Mouse (Mus musculus) liver, embryonic 13.5 days (tissue): ENCODE data around the gene Tmem161a. TPM values are rescaled to one million over a fixed set of nuclear protein-coding genes. Genes with fewer than 3 reads are reported as not detected.
A peak's percentile ranks its signal among the peaks of the same experiment; 100 is the strongest.

Source experiments
- ATAC-seq: fragments of 200-750 bp; cut with Nextera tagmentation; 2 replicates; pipeline ENCODE4 v1.8.0; 2017; ENCODE audit warnings: low read depth, mild to moderate bottlenecking, moderate number of reproducible peaks, moderate library complexity
- DNase-seq: peaks from one replicate; pipeline ENCODE4 v3.0.0; 2022
- H3K27ac ChIP-seq: fragments of 300-500 bp; sonication (generic); 2 replicates; pipeline ENCODE4 v1.5.1; 2015; ENCODE audit warnings: moderate library complexity, mild to moderate bottlenecking, inconsistent platforms
- H3K27me3 ChIP-seq: fragments of 300-500 bp; sonication (generic); 2 replicates; pipeline ENCODE4 v1.6.1; 2015; ENCODE audit warnings: mild to moderate bottlenecking, inconsistent platforms
- H3K36me3 ChIP-seq: fragments of 300-500 bp; sonication (generic); 2 replicates; pipeline ENCODE4 v1.6.1; 2015; ENCODE audit warnings: mild to moderate bottlenecking, inconsistent platforms
- H3K4me1 ChIP-seq: fragments of 300-500 bp; sonication (generic); replicated peaks from 2 replicates; pipeline ENCODE4 v1.6.1; 2015; ENCODE audit warnings: inconsistent platforms
- H3K4me2 ChIP-seq: fragments of 300-500 bp; sonication (generic); 2 replicates; pipeline ENCODE4 v1.6.1; 2015; ENCODE audit warnings: inconsistent platforms, mild to moderate bottlenecking, moderate library complexity
- H3K4me3 ChIP-seq: fragments of 300-500 bp; sonication (generic); replicated peaks from 2 replicates; pipeline ENCODE4 v1.5.1; 2015; ENCODE audit warnings: mild to moderate bottlenecking, inconsistent platforms
- H3K9ac ChIP-seq: fragments of 300-500 bp; sonication (generic); 2 replicates; pipeline ENCODE4 v1.6.1; 2015; ENCODE audit warnings: mild to moderate bottlenecking, inconsistent platforms
- H3K9me3 ChIP-seq: fragments of 300-500 bp; sonication (generic); replicated peaks from 2 replicates; pipeline ENCODE4 v1.6.1; 2016; ENCODE audit warnings: inconsistent platforms
- WGBS: fragments of 180-500 bp; shearing (Covaris S2); methylation state at CpG from one replicate; pipeline ENCODE4 v1.1.7; 2015; ENCODE audit not compliant: insufficient replicate concordance; 5-methylcytosine and 5-hydroxymethylcytosine counted together
- polyA plus RNA-seq: library from polyadenylated mRNA; unstranded; fragments of >200 nt; fragmentation: Nextera tagmentation; extraction: Ambion mirVana; gene quantifications from 2 replicates; pipeline ENCODE4 v1.2.1, GENCODE M21; 2015

The Tmem161a gene
- polyA plus RNA-seq, 1 experiment from 2014 or later: 27.8 TPM

GRCm38 (mm10) chr8:70188707-70189106 is 16.6 kb downstream of the Tmem161a start:
- Histone ChIP-seq H3K36me3 (peaks cover 58% of the 10 kb centered on the region), H3K27ac (no peak overlapping the region), H3K4me1 (peaks cover 12% of the 10 kb centered on the region), H3K4me3 (no peak overlapping the region), H3K4me2 (no peak overlapping the region), H3K9me3 (no peaks in the 10 kb centered on the region), H3K27me3 (no peaks in the 10 kb centered on the region), H3K9ac (no peak overlapping the region)
- WGBS: 52% methylated on average over 7 of the region's 7 CpGs
- ATAC-seq (no peak), DNase-seq (no peak)

DNA sequence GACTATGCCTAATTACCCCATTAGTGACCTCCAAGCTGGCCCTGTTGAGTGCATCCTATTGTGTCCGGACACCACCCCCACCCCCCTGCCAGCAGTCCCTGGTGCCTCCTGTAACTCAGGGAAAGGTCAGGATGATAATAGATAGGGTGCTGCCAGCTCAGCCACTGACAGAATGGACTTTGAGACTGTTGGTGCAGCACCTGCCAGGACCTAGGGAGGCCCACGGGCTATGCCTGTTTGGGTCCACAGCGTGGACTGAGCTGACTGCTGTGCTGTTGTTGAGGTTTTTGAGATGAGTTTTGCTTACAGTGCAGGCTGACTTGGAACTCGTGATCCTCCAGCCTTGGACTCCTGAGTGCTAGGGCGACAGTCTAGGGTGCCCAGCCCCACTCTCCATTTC is 21.1 kb downstream of the Tmem161a start:
- Histone ChIP-seq H3K36me3 (peaks cover 46% of the 10 kb centered on the region), H3K9me3 (no peaks in the 10 kb centered on the region), H3K9ac (no peak overlapping the region), H3K27ac (peak overlapping the region; percentile 12), H3K4me1 (peaks cover 41% of the 10 kb centered on the region), H3K4me3 (no peak overlapping the region), H3K4me2 (no peak overlapping the region), H3K27me3 (no peaks in the 10 kb centered on the region)
- DNase-seq (no peak), ATAC-seq (peak; percentile 26; the same call in 1 of the 2 replicates)
- 71% methylated on average over 5 of the region's 5 CpGs for WGBS

GRCm38 (mm10) chr8:70194191-70194590 is 22.0 kb downstream of the Tmem161a start:
- H3K4me2 ChIP-seq: no peak overlapping the region
- ATAC-seq: no peak
- H3K27me3 ChIP-seq: no peaks in the 10 kb centered on the region
- peaks cover 47% of the 10 kb centered on the region for H3K4me1 ChIP-seq
- WGBS: 80% methylated on average over 3 of the region's 3 CpGs
- peaks cover 38% of the 10 kb centered on the region for H3K36me3 ChIP-seq
- no peak overlapping the region for H3K4me3 ChIP-seq
- no peak for DNase-seq
- no peak overlapping the region for H3K27ac ChIP-seq
- H3K9me3 ChIP-seq: no peaks in the 10 kb centered on the region
- H3K9ac ChIP-seq: no peak overlapping the region

- no peak overlapping the region for H3K27ac ChIP-seq
- DNase-seq (no peak), ATAC-seq (no peak)
- no peak overlapping the region for H3K9ac ChIP-seq
- H3K27me3 ChIP-seq: no peaks in the 10 kb centered on the region
- peaks cover 63% of the 10 kb centered on the region for H3K4me1 ChIP-seq
- no peak overlapping the region for H3K4me2 ChIP-seq
- 66% methylated on average over 2 of the region's 2 CpGs for WGBS
- H3K9me3 ChIP-seq: no peaks in the 10 kb centered on the region
- H3K4me3 ChIP-seq: no peak overlapping the region
- peaks cover 27% of the 10 kb centered on the region for H3K36me3 ChIP-seq
Observed at GRCm38 (mm10) chr8:70195762-70196161, 23.6 kb downstream of the Tmem161a start.

GRCm38 (mm10) chr8:70197603-70198002 is 25.4 kb downstream of the Tmem161a start:
- ATAC-seq: no peak
- no peak overlapping the region for H3K27ac ChIP-seq
- no peak for DNase-seq

GRCm38 (mm10) chr8:70200098-70200681 is 28.0 kb downstream of the Tmem161a start:
- peak overlapping the region; percentile 51; the same call in 1 of the 2 replicates for H3K9ac ChIP-seq
- H3K4me1 ChIP-seq: peaks cover 80% of the 10 kb centered on the region
- peak overlapping the region; percentile 61; the same call in 1 of the 2 replicates for H3K4me2 ChIP-seq
- 72% methylated on average over 5 of the region's 5 CpGs for WGBS
- H3K4me3 ChIP-seq: no peak overlapping the region
- H3K27me3 ChIP-seq: no peaks in the 10 kb centered on the region
- DNase-seq: peak; percentile 34
- H3K9me3 ChIP-seq: no peaks in the 10 kb centered on the region
- ATAC-seq: peak; percentile 49
- peak overlapping the region; percentile 91 for H3K27ac ChIP-seq
- H3K36me3 ChIP-seq: no peaks in the 10 kb centered on the region

More at GRCm38 (mm10) chr8:70197603-70198002, 25.4 kb downstream of the Tmem161a start:
- Histone ChIP-seq H3K4me1 (peaks cover 81% of the 10 kb centered on the region), H3K27me3 (no peaks in the 10 kb centered on the region), H3K9me3 (no peaks in the 10 kb centered on the region), H3K9ac (no peak overlapping the region), H3K36me3 (peaks cover 10% of the 10 kb centered on the region; the same call in 1 of the 2 replicates), H3K4me2 (no peak overlapping the region), H3K4me3 (no peak overlapping the region)
- 66% methylated on average over 7 of the region's 7 CpGs for WGBS

DNA sequence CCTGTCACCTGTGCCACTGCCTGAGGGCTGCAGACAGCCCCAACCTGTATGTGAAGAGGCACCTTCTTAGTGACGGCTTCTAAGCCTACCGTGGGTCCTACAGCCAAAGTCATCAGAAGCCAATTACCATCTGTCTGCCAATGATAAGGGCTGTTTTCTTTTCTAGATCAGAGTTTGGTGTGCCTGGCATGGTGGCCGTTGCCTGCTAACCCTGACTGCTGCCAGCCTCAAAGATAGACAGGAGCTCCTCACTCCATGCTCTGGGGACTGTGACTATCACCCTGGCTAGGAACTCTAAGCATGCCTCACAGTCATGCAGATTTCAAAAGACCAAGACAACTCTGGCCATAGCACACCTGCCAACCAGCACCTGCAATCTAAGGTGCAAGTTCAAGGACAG is 29.3 kb downstream of the Tmem161a start:
- peak; percentile 88 for ATAC-seq
- H3K9ac ChIP-seq: peak overlapping the region; percentile 66
- DNase-seq: peak; percentile 74
- no peaks in the 10 kb centered on the region for H3K9me3 ChIP-seq
- H3K27me3 ChIP-seq: no peaks in the 10 kb centered on the region
- H3K4me1 ChIP-seq: peaks cover 76% of the 10 kb centered on the region
- H3K4me3 ChIP-seq: peak overlapping the region; percentile 22; the same call in 1 of the 2 replicates
- WGBS: 7% methylated on average over 3 of the region's 3 CpGs
- peak overlapping the region; percentile 91 for H3K27ac ChIP-seq
- peak overlapping the region; percentile 61 for H3K4me2 ChIP-seq
- no peaks in the 10 kb centered on the region for H3K36me3 ChIP-seq

DNA sequence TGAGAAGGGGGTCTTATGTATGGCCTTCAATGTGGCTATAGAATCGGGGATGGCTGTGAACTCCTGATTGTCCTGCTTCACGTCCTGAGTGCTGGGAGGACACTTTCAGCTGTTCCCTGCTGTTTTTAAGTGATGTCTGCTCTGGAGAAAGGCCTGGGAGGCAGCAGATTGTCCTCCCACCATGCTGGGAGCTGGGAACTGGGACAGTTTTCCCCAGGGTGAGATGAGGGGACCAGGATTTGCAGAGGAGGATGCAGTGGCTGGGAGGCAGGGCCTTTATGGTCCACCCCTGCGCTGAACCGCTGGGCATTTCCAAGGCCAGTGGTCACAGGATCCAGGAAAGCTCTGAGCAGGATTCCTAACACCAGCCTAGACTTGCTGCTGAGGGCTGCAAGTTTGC is 30.9 kb downstream of the Tmem161a start:
- H3K4me1 ChIP-seq: peaks cover 84% of the 10 kb centered on the region
- no peaks in the 10 kb centered on the region for H3K36me3 ChIP-seq
- 82% methylated on average over 4 of the region's 4 CpGs for WGBS
- no peak overlapping the region for H3K4me3 ChIP-seq
- no peak overlapping the region for H3K9ac ChIP-seq
- no peaks in the 10 kb centered on the region for H3K27me3 ChIP-seq
- no peak for ATAC-seq
- H3K27ac ChIP-seq: peak overlapping the region; percentile 91
- DNase-seq: no peak
- H3K4me2 ChIP-seq: no peak overlapping the region
- H3K9me3 ChIP-seq: no peaks in the 10 kb centered on the region

GRCm38 (mm10) chr8:70204757-70205156 is 32.6 kb downstream of the Tmem161a start:
- H3K27me3 ChIP-seq: no peaks in the 10 kb centered on the region
- 0 out of 2 replicates have a peak overlapping the region, but pooled peaks have one; percentile 29 for H3K27ac ChIP-seq
- peaks cover 84% of the 10 kb centered on the region for H3K4me1 ChIP-seq
- no peak for ATAC-seq
- H3K4me3 ChIP-seq: no peak overlapping the region
- DNase-seq: no peak
- H3K9ac ChIP-seq: no peak overlapping the region
- WGBS: 38% methylated on average over 1 of the region's 1 CpGs
- no peaks in the 10 kb centered on the region for H3K9me3 ChIP-seq
- H3K36me3 ChIP-seq: no peaks in the 10 kb centered on the region
- no peak overlapping the region for H3K4me2 ChIP-seq

- H3K9me3 ChIP-seq: no peaks in the 10 kb centered on the region
- DNase-seq (no peak), ATAC-seq (no peak)
- no peaks in the 10 kb centered on the region for H3K36me3 ChIP-seq
- H3K27me3 ChIP-seq: no peaks in the 10 kb centered on the region
- H3K4me1 ChIP-seq: peaks cover 74% of the 10 kb centered on the region
- WGBS: 53% methylated on average over 1 of the region's 1 CpGs
- H3K4me2 ChIP-seq: no peak overlapping the region
- no peak overlapping the region for H3K4me3 ChIP-seq
- H3K27ac ChIP-seq: peak overlapping the region; percentile 26; the same call in 1 of the 2 replicates
- peak overlapping the region; percentile 4; the same call in 1 of the 2 replicates for H3K9ac ChIP-seq
Observed at GRCm38 (mm10) chr8:70208130-70208529, 36.0 kb downstream of the Tmem161a start.

- ATAC-seq (no peak), DNase-seq (no peak)
- Histone ChIP-seq H3K9ac (peak overlapping the region; percentile 91), H3K27ac (peak overlapping the region; percentile 32; the same call in 1 of the 2 replicates), H3K4me3 (peak overlapping the region; percentile 80), H3K9me3 (no peaks in the 10 kb centered on the region), H3K36me3 (no peaks in the 10 kb centered on the region), H3K4me1 (peaks cover 71% of the 10 kb centered on the region), H3K4me2 (peak overlapping the region; percentile 100), H3K27me3 (no peaks in the 10 kb centered on the region)
- WGBS: 47% methylated on average over 8 of the region's 8 CpGs
Observed at GRCm38 (mm10) chr8:70210538-70210937, 38.4 kb downstream of the Tmem161a start.

DNA sequence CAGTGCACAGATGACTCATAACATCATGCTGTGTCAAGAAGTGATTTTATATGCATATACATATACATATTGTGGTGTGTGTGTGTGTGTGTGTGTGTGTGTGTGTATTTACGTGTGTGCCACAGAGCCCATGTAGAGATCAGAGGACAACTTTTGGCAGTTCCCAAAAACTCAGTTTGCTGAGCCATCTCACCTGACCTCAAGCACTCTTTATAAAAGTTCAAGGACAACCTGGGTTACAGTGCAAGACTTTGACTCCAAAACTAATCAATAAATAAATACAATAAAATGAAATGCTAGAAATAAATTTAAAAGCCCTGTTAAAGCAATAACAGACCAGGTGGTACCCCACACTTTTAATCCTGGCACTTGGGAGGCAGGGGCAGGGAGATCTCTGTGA is 39.1 kb downstream of the Tmem161a start:
- Histone ChIP-seq H3K9me3 (no peaks in the 10 kb centered on the region), H3K36me3 (no peaks in the 10 kb centered on the region), H3K27me3 (no peaks in the 10 kb centered on the region), H3K4me2 (peak overlapping the region; percentile 100), H3K4me1 (peaks cover 71% of the 10 kb centered on the region), H3K27ac (peak overlapping the region; percentile 83; the same call in 1 of the 2 replicates), H3K4me3 (peak overlapping the region; percentile 80), H3K9ac (peak overlapping the region; percentile 91)
- ATAC-seq (no peak), DNase-seq (no peak)
- WGBS: 48% methylated on average over 1 of the region's 1 CpGs
